Mouse (Mus musculus) kidney, adult 2 months (tissue): ENCODE data around the gene Tmem63c.

ENCODE experiments used
- CTCF ChIP-seq: fragments of 200-500 bp; conservative IDR thresholded peaks from 2 replicates; pipeline ENCODE4 v1.5.1; 2011; ENCODE audit warnings: low read depth, mild to moderate bottlenecking, control low read depth, low read length, moderate library complexity, mixed read lengths; ENCODE audit not compliant: insufficient read depth, insufficient read length
- POLR2A ChIP-seq: fragments of 200-500 bp; IDR thresholded peaks from one replicate; pipeline ENCODE4 v1.6.1; 2011; ENCODE audit warnings: low read depth, low read length, control low read depth

GRCm38 (mm10) chr12:87023456-87023855 is 2.3 kb downstream of the Tmem63c start:
- TF ChIP-seq CTCF (no peak), POLR2A (no peak)
